Mouse (Mus musculus) lung, embryonic 15.5 days (tissue): ENCODE measurements around the gene Tulp3. TPM values are rescaled to one million over a fixed set of nuclear protein-coding genes. Genes with fewer than 3 reads are reported as not detected.
A peak's percentile ranks its signal among the peaks of the same experiment; 100 is the strongest.
"Not testable (repeated sequence)": the region's sequence is repeated elsewhere in the genome, so short reads cannot be mapped to it uniquely, and the experiment has no call there.

Experiments
- ATAC-seq: fragments of 200-750 bp; cut with Nextera tagmentation; 2 replicates; pipeline ENCODE4 v1.8.0; 2017; ENCODE audit warnings: moderate number of reproducible peaks, borderline replicate concordance; ENCODE audit not compliant: low FRiP score, low TSS enrichment; ENCODE audit errors: extremely low read depth
- H3K27ac ChIP-seq: fragments of 300-500 bp; sonication (generic); 2 replicates; pipeline ENCODE4 v1.5.1; 2015; ENCODE audit warnings: moderate library complexity, mild to moderate bottlenecking, inconsistent platforms
- H3K27me3 ChIP-seq: fragments of 300-500 bp; sonication (generic); 2 replicates; pipeline ENCODE4 v1.6.1; 2015; ENCODE audit warnings: inconsistent platforms
- H3K36me3 ChIP-seq: fragments of 300-500 bp; sonication (generic); 2 replicates; pipeline ENCODE4 v1.6.1; 2015; ENCODE audit warnings: inconsistent platforms
- H3K4me1 ChIP-seq: fragments of 300-500 bp; sonication (generic); 2 replicates; pipeline ENCODE4 v1.6.1; 2015; ENCODE audit warnings: inconsistent platforms
- H3K4me2 ChIP-seq: fragments of 300-500 bp; sonication (generic); 2 replicates; pipeline ENCODE4 v1.6.1; 2015; ENCODE audit warnings: inconsistent platforms, mild to moderate bottlenecking, moderate library complexity
- H3K4me3 ChIP-seq: fragments of 300-500 bp; sonication (generic); 2 replicates; pipeline ENCODE4 v1.5.1; 2015; ENCODE audit warnings: mild to moderate bottlenecking, inconsistent platforms
- H3K9ac ChIP-seq: fragments of 300-500 bp; sonication (generic); 2 replicates; pipeline ENCODE4 v1.6.1; 2015; ENCODE audit warnings: inconsistent platforms
- H3K9me3 ChIP-seq: fragments of 300-500 bp; sonication (generic); 2 replicates; pipeline ENCODE4 v1.6.1; 2016; ENCODE audit warnings: inconsistent platforms
- WGBS: fragments of 180-500 bp; shearing (Covaris S2); methylation state at CpG from one replicate; pipeline ENCODE4 v1.1.7; 2015; 5-methylcytosine and 5-hydroxymethylcytosine counted together
- polyA plus RNA-seq: library from polyadenylated mRNA; unstranded; fragments of >200 nt; fragmentation: Nextera tagmentation; extraction: Ambion mirVana; gene quantifications from 2 replicates; pipeline ENCODE4 v1.2.1, GENCODE M21; 2015

The Tulp3 gene
- polyA plus RNA-seq, 1 experiment from 2014 or later = 21.6 TPM

DNA sequence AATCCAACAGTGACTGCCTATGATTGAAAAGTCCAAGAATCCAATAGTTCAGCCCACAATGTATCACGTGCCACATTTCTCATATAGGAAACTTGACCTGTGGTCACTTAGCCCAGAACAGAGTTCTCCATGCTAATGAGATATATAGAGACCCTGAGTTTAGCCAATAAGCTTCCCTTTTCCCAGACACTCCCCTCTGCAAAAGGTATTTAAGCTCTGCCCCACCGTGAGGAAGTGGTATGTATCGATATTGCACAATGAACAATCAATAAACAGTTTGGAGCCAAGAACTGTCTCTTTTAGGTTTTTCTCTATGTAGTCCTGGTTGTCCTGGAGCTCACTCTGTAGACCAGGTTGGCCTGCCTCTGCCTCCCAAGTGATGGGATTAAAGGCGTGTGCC, 50.9 kb downstream of the Tulp3 start:
- no peak overlapping the region for H3K27ac ChIP-seq
- peaks cover 2% of the 10 kb centered on the region; the same call in 1 of the 2 replicates for H3K4me1 ChIP-seq
- H3K36me3 ChIP-seq = no peaks in the 10 kb centered on the region
- no peak overlapping the region for H3K4me3 ChIP-seq
- H3K9ac ChIP-seq = no peak overlapping the region
- no peaks in the 10 kb centered on the region for H3K9me3 ChIP-seq
- 77% methylated on average over 4 of the region's 4 CpGs for WGBS
- H3K27me3 ChIP-seq = peaks cover 4% of the 10 kb centered on the region; the same call in 1 of the 2 replicates
- no peak for ATAC-seq
- no peak overlapping the region for H3K4me2 ChIP-seq

- not testable (repeated sequence) for ATAC-seq, H3K4me3 ChIP-seq, H3K4me2 ChIP-seq, H3K36me3 ChIP-seq, H3K27ac ChIP-seq, H3K9ac ChIP-seq, H3K9me3 ChIP-seq
- peaks cover 14% of the 10 kb centered on the region; the same call in 1 of the 2 replicates for H3K27me3 ChIP-seq
- H3K4me1 ChIP-seq = peaks cover 20% of the 10 kb centered on the region
- WGBS = 72% methylated on average over 3 of the region's 3 CpGs
Measured at GRCm38 (mm10) chr6:128302640-128303039, 53.0 kb downstream of the Tulp3 start.

GRCm38 (mm10) chr6:128301891-128302290, 53.8 kb downstream of the Tulp3 start:
- ATAC-seq = no peak
- no peaks in the 10 kb centered on the region for H3K9me3 ChIP-seq
- no peak overlapping the region for H3K27ac ChIP-seq
- H3K4me1 ChIP-seq = peaks cover 26% of the 10 kb centered on the region
- peaks cover 14% of the 10 kb centered on the region; the same call in 1 of the 2 replicates for H3K27me3 ChIP-seq
- 79% methylated on average over 3 of the region's 3 CpGs for WGBS
- no peak overlapping the region for H3K4me3 ChIP-seq
- no peak overlapping the region for H3K9ac ChIP-seq
- no peaks in the 10 kb centered on the region for H3K36me3 ChIP-seq
- H3K4me2 ChIP-seq = no peak overlapping the region

GRCm38 (mm10) chr6:128301458-128301857, 54.2 kb downstream of the Tulp3 start:
- H3K27ac ChIP-seq = no peak overlapping the region

DNA sequence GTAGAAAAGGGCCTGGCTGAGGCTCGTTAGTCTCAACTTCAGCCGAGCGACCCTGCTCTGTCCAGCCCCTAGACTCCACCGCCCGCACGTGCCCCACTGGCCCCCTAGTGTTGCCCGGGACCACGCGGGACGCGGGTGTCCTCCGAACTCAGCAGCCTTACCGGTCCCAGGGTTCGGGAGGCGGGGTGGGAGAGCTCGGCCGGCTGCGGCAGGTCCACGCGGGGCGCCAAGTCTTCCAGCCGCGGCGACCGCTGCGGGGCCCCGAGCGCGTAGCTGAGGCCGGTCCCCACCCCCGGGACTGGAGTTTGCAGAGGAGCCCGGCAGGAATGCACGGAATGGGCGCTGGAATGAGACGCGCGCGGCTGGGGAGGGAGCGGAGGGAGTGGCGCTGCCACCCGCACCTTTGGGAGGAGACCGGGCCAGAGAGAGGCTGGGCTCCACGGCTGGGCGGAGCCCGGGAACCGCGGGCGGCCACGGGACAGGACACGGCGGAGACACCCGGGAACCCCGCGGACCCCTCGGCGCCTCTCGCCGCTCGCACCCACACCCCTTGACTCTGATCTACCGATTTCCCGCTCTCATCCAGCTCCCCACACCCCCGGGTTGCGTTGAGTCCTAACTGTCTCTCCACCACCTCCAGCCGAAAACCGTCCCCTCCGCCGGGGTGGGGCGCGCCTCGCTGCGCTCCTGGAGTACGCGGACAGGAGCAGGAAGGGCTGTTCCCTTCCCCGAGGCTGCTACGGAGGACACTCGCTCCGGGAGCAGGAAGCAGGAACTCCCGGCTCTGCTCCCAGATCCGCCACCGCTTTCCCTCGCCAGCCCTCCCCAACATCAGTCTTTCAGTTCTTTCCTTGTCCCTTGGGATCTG, 55.3 kb downstream of the Tulp3 start, which contains the start of gene Tead4:
Gene Tead4 (minus strand): TSS at position 690 of the 868 bp plus-strand sequence.
- Histone ChIP-seq H3K36me3 (no peaks in the 10 kb centered on the region), H3K9ac (peak within 1 kb of the TSS; percentile 58), H3K4me3 (peak within 1 kb of the TSS; percentile 62), H3K4me2 (peak within 1 kb of the TSS; percentile 89), H3K9me3 (no peaks in the 10 kb centered on the region), H3K27me3 (peaks cover 14% of the 10 kb centered on the region; the same call in 1 of the 2 replicates), H3K27ac (peak within 1 kb of the TSS; percentile 85), H3K4me1 (peaks cover 39% of the 10 kb centered on the region)
- under 1% methylated on average over 70 of the region's 81 CpGs for WGBS
- peak; percentile 89 for ATAC-seq

More at GRCm38 (mm10) chr6:128301458-128301857, 54.2 kb downstream of the Tulp3 start:
- no peak for ATAC-seq
- H3K9me3 ChIP-seq = no peaks in the 10 kb centered on the region
- WGBS = 28% methylated on average over 11 of the region's 11 CpGs
- peaks cover 30% of the 10 kb centered on the region for H3K4me1 ChIP-seq
- H3K36me3 ChIP-seq = no peaks in the 10 kb centered on the region
- no peak overlapping the region for H3K9ac ChIP-seq
- peak overlapping the region; percentile 62; the same call in 1 of the 2 replicates for H3K4me3 ChIP-seq
- peak overlapping the region; percentile 89 for H3K4me2 ChIP-seq
- H3K27me3 ChIP-seq = peaks cover 14% of the 10 kb centered on the region; the same call in 1 of the 2 replicates

DNA sequence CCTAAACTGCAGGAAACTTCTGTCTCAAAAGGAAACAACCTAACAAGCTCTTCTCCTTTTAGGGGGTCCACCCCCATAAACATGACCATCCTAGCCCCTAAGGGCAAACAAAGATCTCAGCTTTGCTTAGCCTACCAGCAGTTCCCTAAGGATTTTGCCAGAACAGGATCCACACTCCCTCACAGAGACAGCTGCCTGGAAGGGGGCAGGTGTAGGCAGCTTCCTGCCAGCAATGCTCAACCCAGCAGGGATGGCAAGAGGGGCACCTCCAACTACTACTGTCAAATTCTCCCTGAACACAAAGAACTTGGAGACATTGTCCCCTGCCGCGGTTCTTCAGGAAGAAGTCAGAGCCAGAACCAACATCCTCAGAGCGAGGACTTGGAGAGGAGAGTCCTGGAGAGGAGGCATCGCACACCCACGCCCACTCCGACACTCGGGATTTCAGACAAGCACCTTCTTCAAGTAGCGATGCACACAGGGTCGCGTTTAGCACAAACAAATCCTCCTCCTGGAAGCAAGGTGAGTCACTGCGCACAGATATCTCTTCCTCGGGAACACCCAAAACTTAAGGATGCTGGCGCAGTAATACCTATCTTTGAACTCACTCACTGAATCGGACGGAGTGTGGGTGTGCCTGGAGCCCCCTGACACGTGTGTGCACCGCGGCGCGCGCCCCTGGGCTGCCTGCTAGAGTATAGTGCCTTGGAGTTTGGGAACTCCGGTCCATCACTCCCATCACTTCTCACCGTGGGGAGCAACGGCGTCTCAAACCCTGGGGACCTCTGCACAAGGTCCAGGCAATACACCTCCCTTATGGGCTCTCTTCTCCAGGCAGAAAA, 56.1 kb downstream of the Tulp3 start:
- peak overlapping the region; percentile 89 for H3K4me2 ChIP-seq
- peaks cover 39% of the 10 kb centered on the region for H3K4me1 ChIP-seq
- peaks cover 14% of the 10 kb centered on the region; the same call in 1 of the 2 replicates for H3K27me3 ChIP-seq
- H3K27ac ChIP-seq = peak overlapping the region; percentile 85
- under 1% methylated on average over 25 of the region's 25 CpGs for WGBS
- H3K9me3 ChIP-seq = no peaks in the 10 kb centered on the region
- ATAC-seq = peak; percentile 25; the same call in 1 of the 2 replicates
- peak overlapping the region; percentile 58 for H3K9ac ChIP-seq
- no peaks in the 10 kb centered on the region for H3K36me3 ChIP-seq
- peak overlapping the region; percentile 62 for H3K4me3 ChIP-seq

DNA sequence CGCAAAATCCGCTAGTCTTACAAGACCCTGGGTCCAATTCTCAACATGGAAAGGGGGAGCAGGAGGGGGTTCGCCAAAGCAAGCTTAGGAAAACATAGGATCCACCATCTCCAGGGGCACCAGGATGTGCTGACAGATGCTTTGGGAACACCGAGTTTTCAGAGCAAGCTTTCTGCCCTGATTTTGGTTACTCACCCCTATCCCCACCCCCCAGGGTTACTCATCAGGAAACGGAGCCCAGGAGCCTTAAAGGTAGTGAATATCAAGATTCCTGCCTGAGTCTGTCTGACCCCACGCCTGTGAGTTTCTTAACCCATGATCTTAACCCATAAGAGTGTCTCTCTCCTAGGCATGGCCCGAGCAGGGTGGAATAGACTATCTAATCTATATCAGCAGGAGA, 57.4 kb downstream of the Tulp3 start:
- no peak for ATAC-seq
- whole genome bisulfite sequencing = 31% methylated on average over 7 of the region's 7 CpGs
- H3K36me3 ChIP-seq = no peaks in the 10 kb centered on the region
- H3K9ac ChIP-seq = no peak overlapping the region
- H3K4me2 ChIP-seq = peak overlapping the region; percentile 89; the same call in 1 of the 2 replicates
- H3K27me3 ChIP-seq = peaks cover 14% of the 10 kb centered on the region; the same call in 1 of the 2 replicates
- H3K27ac ChIP-seq = no peak overlapping the region
- H3K4me1 ChIP-seq = peaks cover 39% of the 10 kb centered on the region
- H3K9me3 ChIP-seq = no peaks in the 10 kb centered on the region
- H3K4me3 ChIP-seq = no peak overlapping the region

GRCm38 (mm10) chr6:128296750-128297393, 58.8 kb downstream of the Tulp3 start:
- Histone ChIP-seq H3K27ac (peak overlapping the region; percentile 86), H3K4me2 (peak overlapping the region; percentile 20), H3K4me1 (peaks cover 39% of the 10 kb centered on the region), H3K9me3 (no peaks in the 10 kb centered on the region), H3K27me3 (peaks cover 13% of the 10 kb centered on the region; the same call in 1 of the 2 replicates), H3K9ac (no peak overlapping the region; the same call in 1 of the 2 replicates), H3K36me3 (no peaks in the 10 kb centered on the region), H3K4me3 (no peak overlapping the region)
- 23% methylated on average over 11 of the region's 11 CpGs for WGBS
- ATAC-seq = no peak

DNA sequence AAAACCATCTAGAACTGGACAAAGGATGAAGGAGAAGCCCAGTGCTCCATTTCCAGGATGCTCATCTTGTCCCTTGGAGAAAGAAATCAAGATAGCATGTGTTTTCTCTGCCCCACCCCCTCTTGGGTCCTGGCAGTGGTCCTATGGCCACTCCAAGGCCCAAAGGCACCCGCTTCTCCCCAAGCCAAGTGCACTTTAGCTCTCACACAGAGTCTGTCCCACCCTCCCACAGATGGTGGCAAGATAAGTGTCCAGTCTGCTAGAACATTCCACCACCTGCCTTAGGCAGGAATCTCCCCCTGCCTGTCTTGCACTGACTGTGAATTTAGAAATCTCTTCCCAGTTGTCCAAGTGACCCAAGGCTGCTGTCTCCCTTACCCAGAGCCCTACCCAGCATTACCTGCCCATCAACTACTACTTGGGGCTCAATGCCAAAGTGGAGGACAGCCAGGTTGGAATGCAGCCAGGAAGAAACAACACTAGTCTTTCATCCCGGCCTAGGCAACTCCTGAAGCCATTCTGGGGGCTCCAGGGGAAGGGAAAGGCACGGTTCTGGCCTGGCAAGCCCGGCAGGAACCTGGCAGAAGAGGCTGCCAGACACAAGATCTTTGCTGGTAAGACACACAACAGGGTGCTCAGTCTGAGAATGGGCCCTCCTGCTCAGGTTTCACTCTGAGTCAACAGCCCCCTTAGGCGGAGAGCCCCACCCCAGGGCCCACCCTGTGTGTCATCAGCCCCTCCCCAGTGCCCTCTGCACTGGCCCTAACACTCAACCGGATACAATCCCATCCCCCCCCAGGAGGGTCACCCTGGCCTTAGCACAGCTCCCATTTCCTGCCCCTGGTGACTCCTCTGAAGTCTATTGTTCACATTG, 59.5 kb downstream of the Tulp3 start:
- H3K4me1 ChIP-seq = peaks cover 39% of the 10 kb centered on the region
- no peaks in the 10 kb centered on the region for H3K36me3 ChIP-seq
- H3K9ac ChIP-seq = no peak overlapping the region; the same call in 1 of the 2 replicates
- H3K4me3 ChIP-seq = no peak overlapping the region
- H3K4me2 ChIP-seq = peak overlapping the region; percentile 20
- H3K9me3 ChIP-seq = no peaks in the 10 kb centered on the region
- peaks cover 11% of the 10 kb centered on the region; the same call in 1 of the 2 replicates for H3K27me3 ChIP-seq
- ATAC-seq = peak; percentile 27
- 17% methylated on average over 5 of the region's 6 CpGs for WGBS
- H3K27ac ChIP-seq = peak overlapping the region; percentile 86

- H3K4me1 ChIP-seq = peaks cover 17% of the 10 kb centered on the region
- no peak for ATAC-seq
- no peak overlapping the region for H3K4me3 ChIP-seq
- no peak overlapping the region for H3K27ac ChIP-seq
- WGBS = 66% methylated on average over 5 of the region's 5 CpGs
- no peak overlapping the region for H3K4me2 ChIP-seq
- H3K27me3 ChIP-seq = no peaks in the 10 kb centered on the region
- no peak overlapping the region for H3K9ac ChIP-seq
- no peaks in the 10 kb centered on the region for H3K36me3 ChIP-seq
- no peaks in the 10 kb centered on the region for H3K9me3 ChIP-seq
Measured at GRCm38 (mm10) chr6:128291284-128291683, 64.4 kb downstream of the Tulp3 start.
